Mouse (Mus musculus) limb, embryonic 13.5 days (tissue): ENCODE data around the gene Gm45521. TPM values are rescaled to one million over a fixed set of nuclear protein-coding genes. Genes with fewer than 3 reads are reported as not detected.
"Not testable (repeated sequence)": the region's sequence is repeated elsewhere in the genome, so short reads cannot be mapped to it uniquely, and the experiment has no call there.

Source experiments
- ATAC-seq: fragments of 200-750 bp; cut with Nextera tagmentation; 2 replicates; pipeline ENCODE4 v1.8.0; 2017; ENCODE audit warnings: low read depth, moderate number of reproducible peaks, moderate TSS enrichment; ENCODE audit not compliant: low FRiP score
- H3K27ac ChIP-seq: fragments of 300-500 bp; sonication (generic); 2 replicates; pipeline ENCODE4 v1.5.1; 2015; ENCODE audit warnings: inconsistent platforms, mild to moderate bottlenecking, moderate library complexity
- H3K27me3 ChIP-seq: fragments of 300-500 bp; sonication (generic); 2 replicates; pipeline ENCODE4 v1.6.1; 2015; ENCODE audit warnings: mild to moderate bottlenecking, inconsistent platforms
- H3K36me3 ChIP-seq: fragments of 300-500 bp; sonication (generic); 2 replicates; pipeline ENCODE4 v1.6.1; 2015; ENCODE audit warnings: inconsistent platforms, mild to moderate bottlenecking, moderate library complexity
- H3K4me1 ChIP-seq: fragments of 300-500 bp; sonication (generic); 2 replicates; pipeline ENCODE4 v1.6.1; 2015; ENCODE audit warnings: inconsistent platforms
- H3K4me2 ChIP-seq: fragments of 300-500 bp; sonication (generic); replicated peaks from 2 replicates; pipeline ENCODE4 v1.6.1; 2015; ENCODE audit warnings: inconsistent platforms, mild to moderate bottlenecking, moderate library complexity
- H3K4me3 ChIP-seq: fragments of 300-500 bp; sonication (generic); 2 replicates; pipeline ENCODE4 v1.5.1; 2015; ENCODE audit warnings: moderate library complexity, mild to moderate bottlenecking, inconsistent platforms
- H3K9ac ChIP-seq: fragments of 300-500 bp; sonication (generic); 2 replicates; pipeline ENCODE4 v1.6.1; 2015; ENCODE audit warnings: mild to moderate bottlenecking, inconsistent platforms
- H3K9me3 ChIP-seq: fragments of 300-500 bp; sonication (generic); 2 replicates; pipeline ENCODE4 v1.6.1; 2016; ENCODE audit warnings: inconsistent platforms
- WGBS: fragments of 180-500 bp; shearing (Covaris S2); methylation state at CpG from one replicate; pipeline ENCODE4 v1.1.7; 2015; 5-methylcytosine and 5-hydroxymethylcytosine counted together
- polyA plus RNA-seq: library from polyadenylated mRNA; unstranded; fragments of >200 nt; fragmentation: Nextera tagmentation; extraction: Ambion mirVana; gene quantifications from 2 replicates; pipeline ENCODE4 v1.2.1, GENCODE M21; 2015

The Gm45521 gene
- polyA plus RNA-seq, 1 experiment from 2014 or later, result not detected

GRCm38 (mm10) chr14:8003093-8003670, 46.1 kb downstream of the Gm45521 start:
- peak; percentile 3; the same call in 1 of the 2 replicates for ATAC-seq

DNA sequence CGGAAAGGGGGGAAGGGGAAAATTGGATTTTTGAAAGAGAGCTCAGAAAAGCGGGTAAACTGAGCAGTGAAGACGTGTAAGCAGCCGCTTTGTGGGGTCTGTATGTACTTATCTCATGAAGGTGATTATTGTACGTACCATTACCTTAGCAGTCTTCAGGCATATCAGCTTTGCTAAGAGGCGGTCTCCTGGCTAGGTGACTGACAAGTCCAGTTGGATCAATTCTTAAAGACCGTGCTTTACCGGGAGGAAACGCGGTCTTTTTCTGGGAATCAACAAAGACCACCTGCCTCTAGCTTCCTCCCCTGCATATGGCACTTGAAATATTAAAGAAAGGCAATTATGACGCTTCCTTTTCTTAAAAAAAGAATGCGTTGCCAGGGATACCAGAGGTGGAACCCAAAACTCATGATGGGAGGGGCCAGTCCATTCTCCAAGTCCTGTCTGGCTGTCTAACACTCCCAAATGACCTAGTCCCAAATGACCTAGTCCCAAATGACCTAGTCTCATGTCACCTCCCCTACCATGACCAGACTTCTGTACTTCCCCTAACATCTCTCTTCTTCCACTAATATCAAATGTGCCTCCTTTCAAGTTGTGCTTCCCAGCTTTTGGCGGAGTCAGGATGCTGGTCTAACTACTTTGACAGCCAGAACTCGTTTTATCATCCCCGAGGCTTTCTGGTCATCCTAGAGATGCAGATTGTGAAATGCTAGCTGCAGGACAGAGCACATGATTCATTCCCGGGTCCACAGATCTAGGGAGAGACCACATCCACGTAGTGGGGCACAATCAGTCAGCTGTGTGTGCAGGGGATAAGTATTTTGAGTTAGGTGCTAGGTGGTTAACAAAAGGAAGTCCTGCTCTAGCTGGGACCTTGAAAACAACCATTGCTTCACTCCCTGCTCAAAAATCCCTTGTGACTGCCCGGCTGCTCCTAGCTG, 46.9 kb downstream of the Gm45521 start:
- Histone ChIP-seq H3K36me3 (no peaks in the 10 kb centered on the region), H3K27me3 (peaks cover 67% of the 10 kb centered on the region), H3K9ac (peak overlapping the region; percentile 67), H3K4me3 (peak overlapping the region; percentile 57), H3K27ac (no peak overlapping the region), H3K4me2 (peak overlapping the region; percentile 83), H3K9me3 (no peaks in the 10 kb centered on the region), H3K4me1 (peaks cover 41% of the 10 kb centered on the region)
- no peak for ATAC-seq
- WGBS, result 44% methylated on average over 18 of the region's 18 CpGs

More at GRCm38 (mm10) chr14:8003093-8003670, 46.1 kb downstream of the Gm45521 start:
- peak overlapping the region; percentile 83 for H3K4me2 ChIP-seq
- H3K36me3 ChIP-seq, result no peaks in the 10 kb centered on the region
- H3K9me3 ChIP-seq, result no peaks in the 10 kb centered on the region
- 2% methylated on average over 23 of the region's 23 CpGs for WGBS
- peaks cover 66% of the 10 kb centered on the region for H3K27me3 ChIP-seq
- peaks cover 33% of the 10 kb centered on the region for H3K4me1 ChIP-seq
- peak overlapping the region; percentile 67 for H3K9ac ChIP-seq
- H3K4me3 ChIP-seq, result peak overlapping the region; percentile 57
- H3K27ac ChIP-seq, result no peak overlapping the region; the same call in 1 of the 2 replicates

DNA sequence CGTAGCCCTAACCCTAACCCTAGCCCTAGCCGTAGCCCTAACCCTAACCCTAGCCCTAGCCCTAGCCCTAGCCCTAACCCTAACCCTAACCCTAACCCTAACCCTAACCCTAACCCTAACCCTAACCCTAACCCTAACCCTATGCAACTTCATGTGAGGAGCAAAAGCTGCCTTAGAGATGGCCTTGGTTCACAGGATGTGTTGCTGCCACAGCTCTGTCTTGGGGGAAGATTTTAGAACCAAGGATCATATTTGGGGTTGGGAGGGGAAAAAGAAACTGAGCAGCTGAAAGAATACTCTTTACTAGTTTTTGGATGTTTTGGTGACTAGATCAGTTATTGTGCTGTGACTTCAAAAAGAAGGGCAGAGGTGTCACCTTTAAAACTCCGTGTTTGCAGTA, 49.0 kb downstream of the Gm45521 start:
- H3K36me3 ChIP-seq, result not testable (repeated sequence)

DNA sequence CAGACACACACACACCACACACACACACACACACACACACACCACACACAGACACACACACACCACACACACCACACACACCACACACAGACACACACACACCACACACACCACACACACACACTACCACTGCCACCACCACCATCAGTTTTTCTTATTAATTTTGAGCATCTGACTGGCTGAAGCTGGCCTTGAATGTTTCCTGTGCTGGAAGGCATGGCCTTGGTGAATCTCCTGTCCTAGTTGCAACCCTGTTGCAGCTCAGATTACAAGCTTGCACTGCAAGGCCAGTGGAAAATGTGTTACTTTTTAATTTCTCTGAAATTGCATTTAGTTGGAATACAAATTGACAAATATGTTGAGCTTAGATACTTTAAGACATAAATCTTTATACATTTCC, 50.0 kb downstream of the Gm45521 start:
- no peak overlapping the region for H3K4me3 ChIP-seq
- H3K4me2 ChIP-seq, result no peak overlapping the region
- ATAC-seq, result peak; percentile 26
- H3K27ac ChIP-seq, result peak overlapping the region; percentile 39; the same call in 1 of the 2 replicates
- H3K36me3 ChIP-seq, result no peaks in the 10 kb centered on the region
- no peak overlapping the region for H3K9ac ChIP-seq
- peaks cover 43% of the 10 kb centered on the region for H3K4me1 ChIP-seq
- peaks cover 50% of the 10 kb centered on the region for H3K27me3 ChIP-seq
- H3K9me3 ChIP-seq, result no peaks in the 10 kb centered on the region

More for the DNA sequence above, 49.0 kb downstream of the Gm45521 start:
- H3K9me3 ChIP-seq, ATAC-seq, H3K27ac ChIP-seq, H3K4me3 ChIP-seq, H3K4me2 ChIP-seq, H3K9ac ChIP-seq: not testable (repeated sequence)
- peaks cover 57% of the 10 kb centered on the region for H3K27me3 ChIP-seq
- 58% methylated on average over 3 of the region's 3 CpGs for WGBS
- peaks cover 46% of the 10 kb centered on the region for H3K4me1 ChIP-seq

DNA sequence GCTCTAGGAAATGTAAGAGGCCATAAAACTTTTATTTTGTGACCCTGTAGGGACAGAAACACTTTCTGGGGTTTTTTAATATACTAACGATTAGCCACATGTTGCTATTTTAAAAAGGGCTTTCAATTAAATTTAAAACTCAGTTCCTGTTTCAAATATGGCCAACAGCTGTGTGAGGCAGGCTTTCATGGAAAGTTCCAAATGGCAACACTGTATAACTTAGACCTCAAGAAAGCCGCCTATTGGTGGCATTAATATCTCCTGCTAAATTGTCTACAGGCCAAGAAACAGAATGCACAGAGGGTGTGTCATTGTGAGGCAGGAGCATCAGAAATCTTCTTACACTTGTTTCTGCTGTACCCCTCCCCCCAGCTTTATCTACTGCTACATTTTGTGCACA, 50.4 kb downstream of the Gm45521 start:
- Histone ChIP-seq H3K27ac (peak overlapping the region; percentile 61; the same call in 1 of the 2 replicates), H3K9ac (no peak overlapping the region), H3K36me3 (no peaks in the 10 kb centered on the region), H3K4me1 (peaks cover 43% of the 10 kb centered on the region), H3K4me3 (no peak overlapping the region), H3K4me2 (peak overlapping the region; percentile 12; the same call in 1 of the 2 replicates), H3K27me3 (peaks cover 47% of the 10 kb centered on the region), H3K9me3 (no peaks in the 10 kb centered on the region)
- 18% methylated on average over 2 of the region's 2 CpGs for WGBS
- peak; percentile 77 for ATAC-seq

GRCm38 (mm10) chr14:8007923-8008322, 50.8 kb downstream of the Gm45521 start:
- Histone ChIP-seq H3K27ac (peak overlapping the region; percentile 61; the same call in 1 of the 2 replicates), H3K36me3 (no peaks in the 10 kb centered on the region), H3K9me3 (no peaks in the 10 kb centered on the region), H3K9ac (no peak overlapping the region), H3K4me3 (no peak overlapping the region), H3K4me2 (peak overlapping the region; percentile 12; the same call in 1 of the 2 replicates), H3K27me3 (peaks cover 49% of the 10 kb centered on the region), H3K4me1 (peaks cover 47% of the 10 kb centered on the region)
- WGBS, result 60% methylated on average over 10 of the region's 10 CpGs
- ATAC-seq, result 0 out of 2 replicates have a peak, but pooled peaks have one; percentile 2

Other genes starting within 250 kb of the Gm45521 start
- not detected in 2 replicates for gene Gm26661, start 165.7 kb upstream of the Gm45521 start, polyA plus RNA-seq
- 44.2 and 45.3 TPM in 2 replicates for gene Flnb, start 139.3 kb upstream of the Gm45521 start, polyA plus RNA-seq
- gene Dnase1l3, start 37.3 kb downstream of the Gm45521 start, polyA plus RNA-seq, result 0.10 and 0.17 TPM in 2 replicates
- 19.8 and 23.1 TPM in 2 replicates for gene Abhd6, start 45.6 kb downstream of the Gm45521 start, polyA plus RNA-seq
- gene Rpp14, start 123.1 kb downstream of the Gm45521 start, polyA plus RNA-seq, result 53.7 and 55.8 TPM in 2 replicates
- 30.1 and 31.5 TPM in 2 replicates for gene Pxk, start 140.9 kb downstream of the Gm45521 start, polyA plus RNA-seq
- gene Pdhb, start 215.7 kb downstream of the Gm45521 start, polyA plus RNA-seq, result 206 and 208 TPM in 2 replicates